Mouse (Mus musculus) thymus, adult 2 months (tissue): Measurements from ENCODE around the gene Apex1. TPM values are rescaled to one million over a fixed set of nuclear protein-coding genes. Genes with fewer than 3 reads are reported as not detected.
"Not testable (repeated sequence)": the region's sequence is repeated elsewhere in the genome, so short reads cannot be mapped to it uniquely, and the experiment has no call there.

ENCODE experiments used
- DNase-seq: peaks from one replicate; pipeline ENCODE4 v3.0.0; 2021
- H3K27ac ChIP-seq: fragments of 200-500 bp; 2 replicates; pipeline ENCODE4 v1.5.1; 2012; ENCODE audit warnings: low read length, control low read depth; ENCODE audit not compliant: control insufficient read depth, insufficient read depth
- H3K27me3 ChIP-seq: fragments of 200-500 bp; 2 replicates; pipeline ENCODE4 v1.6.1; 2012; ENCODE audit warnings: mild to moderate bottlenecking, low read length, moderate library complexity, mixed read lengths; ENCODE audit not compliant: control insufficient read depth, insufficient read depth
- H3K36me3 ChIP-seq: fragments of 200-500 bp; 2 replicates; pipeline ENCODE4 v1.6.1; 2012; ENCODE audit warnings: mild to moderate bottlenecking, low read length, moderate library complexity; ENCODE audit not compliant: control insufficient read depth, insufficient read depth
- H3K4me1 ChIP-seq: fragments of 200-500 bp; replicated peaks from 2 replicates; pipeline ENCODE4 v1.6.1; 2012; ENCODE audit warnings: low read length; ENCODE audit not compliant: control insufficient read depth, insufficient read depth
- H3K4me3 ChIP-seq: fragments of 200-500 bp; 2 replicates; pipeline ENCODE4 v1.5.1; 2012; ENCODE audit warnings: mild to moderate bottlenecking, low read length, control low read depth, moderate library complexity; ENCODE audit not compliant: control insufficient read depth, insufficient read depth
- CTCF ChIP-seq: fragments of 200-500 bp; IDR thresholded peaks from 2 replicates; pipeline ENCODE4 v1.5.1; 2012; ENCODE audit warnings: mild to moderate bottlenecking, control low read depth, low read length, moderate library complexity, borderline replicate concordance; ENCODE audit not compliant: control insufficient read depth, poor library complexity, insufficient read depth; ENCODE audit errors: extremely low read depth
- POLR2A ChIP-seq: fragments of 200-500 bp; IDR thresholded peaks from 2 replicates; pipeline ENCODE4 v1.6.1; 2012; ENCODE audit warnings: mild to moderate bottlenecking, low read length, control low read depth, moderate library complexity; ENCODE audit not compliant: control insufficient read depth, poor library complexity, insufficient read depth; ENCODE audit errors: extremely low read depth
- WGBS: fragments of 180-500 bp; shearing (Covaris S2); methylation state at CpG from one replicate; pipeline ENCODE4 v1.1.7; 2018; 5-methylcytosine and 5-hydroxymethylcytosine counted together
- polyA plus RNA-seq: library from polyadenylated mRNA; depleted of rRNA; stranded (reverse); fragments of >200 nt; gene quantifications from 2 replicates; pipeline ENCODE4 v1.2.3, GENCODE M21; 2012

Apex1 gene
- polyA plus RNA-seq, 1 experiment, result 54.1 TPM

DNA sequence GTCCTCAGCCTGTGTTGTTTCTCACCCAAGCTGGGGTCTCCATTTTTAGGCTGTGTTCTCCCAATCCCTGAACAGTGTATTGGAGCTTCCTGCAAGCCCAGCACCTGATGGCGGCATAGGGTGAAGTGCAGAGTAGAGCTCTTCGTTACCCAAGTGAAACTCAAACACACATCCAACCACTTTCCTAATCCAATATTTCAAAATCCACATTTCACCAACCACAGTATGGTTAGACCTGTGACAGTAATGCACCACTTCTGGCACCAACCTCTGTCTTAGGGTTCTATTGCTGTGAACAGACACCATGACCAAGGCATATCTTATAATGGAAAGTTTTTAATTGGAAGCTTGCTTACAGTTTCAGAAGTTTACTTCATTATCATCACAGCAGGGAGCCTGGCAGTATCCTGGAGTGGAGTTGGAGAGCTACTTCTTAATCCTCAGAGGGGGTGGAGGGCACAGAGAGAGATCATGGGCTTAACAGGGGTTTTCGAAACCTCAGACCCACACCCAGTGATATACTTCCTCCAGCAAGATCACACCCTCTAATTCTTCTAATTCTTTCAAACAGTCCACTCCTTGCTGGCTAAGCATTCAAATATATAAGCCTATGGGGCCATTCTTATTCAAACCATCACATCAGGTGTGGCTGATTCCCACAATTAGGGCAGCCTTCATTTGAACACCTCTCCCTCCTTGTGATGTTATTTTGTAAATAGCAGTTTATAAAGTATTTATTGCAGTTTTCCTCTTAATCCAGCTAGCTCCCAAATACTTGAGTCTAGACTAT is 13.5 kb downstream of the Apex1 start:
- no peak for DNase-seq
- H3K4me1 ChIP-seq, result no peaks in the 10 kb centered on the region; the same call in 1 of the 2 replicates
- no peaks in the 10 kb centered on the region for H3K27me3 ChIP-seq
- no peak overlapping the region for H3K27ac ChIP-seq
- WGBS, result 96% methylated on average over 3 of the region's 3 CpGs
- no peaks in the 10 kb centered on the region for H3K36me3 ChIP-seq
- TF ChIP-seq CTCF, result no peak
- TF ChIP-seq POLR2A, result no peak
- H3K4me3 ChIP-seq, result no peak overlapping the region

DNA sequence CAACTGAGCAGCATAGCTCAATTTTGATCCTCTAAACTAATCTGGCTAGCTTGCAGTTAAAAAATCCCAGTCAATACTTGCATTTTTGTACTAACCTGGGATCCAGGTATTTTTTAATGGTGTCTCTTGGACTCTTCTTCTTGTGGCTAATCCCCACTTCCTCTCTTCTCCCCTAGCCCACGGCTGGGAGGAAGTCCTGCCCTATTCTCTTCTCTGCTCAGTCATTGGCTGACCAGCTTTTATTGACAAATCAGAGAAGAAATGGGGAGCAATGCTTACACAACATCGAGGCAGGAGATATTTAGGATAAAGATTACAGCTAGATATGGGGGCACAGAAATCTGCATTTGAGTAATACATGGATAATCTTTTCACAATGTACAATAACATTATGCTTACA is 14.2 kb downstream of the Apex1 start:
- Histone ChIP-seq H3K27me3 (no peaks in the 10 kb centered on the region), H3K4me1 (peaks cover 3% of the 10 kb centered on the region), H3K36me3 (no peaks in the 10 kb centered on the region), H3K27ac (no peak overlapping the region), H3K4me3 (no peak overlapping the region)
- DNase-seq, result no peak
- 21% methylated on average over 2 of the region's 2 CpGs for WGBS
- TF ChIP-seq POLR2A (no peak), CTCF (no peak)

DNA sequence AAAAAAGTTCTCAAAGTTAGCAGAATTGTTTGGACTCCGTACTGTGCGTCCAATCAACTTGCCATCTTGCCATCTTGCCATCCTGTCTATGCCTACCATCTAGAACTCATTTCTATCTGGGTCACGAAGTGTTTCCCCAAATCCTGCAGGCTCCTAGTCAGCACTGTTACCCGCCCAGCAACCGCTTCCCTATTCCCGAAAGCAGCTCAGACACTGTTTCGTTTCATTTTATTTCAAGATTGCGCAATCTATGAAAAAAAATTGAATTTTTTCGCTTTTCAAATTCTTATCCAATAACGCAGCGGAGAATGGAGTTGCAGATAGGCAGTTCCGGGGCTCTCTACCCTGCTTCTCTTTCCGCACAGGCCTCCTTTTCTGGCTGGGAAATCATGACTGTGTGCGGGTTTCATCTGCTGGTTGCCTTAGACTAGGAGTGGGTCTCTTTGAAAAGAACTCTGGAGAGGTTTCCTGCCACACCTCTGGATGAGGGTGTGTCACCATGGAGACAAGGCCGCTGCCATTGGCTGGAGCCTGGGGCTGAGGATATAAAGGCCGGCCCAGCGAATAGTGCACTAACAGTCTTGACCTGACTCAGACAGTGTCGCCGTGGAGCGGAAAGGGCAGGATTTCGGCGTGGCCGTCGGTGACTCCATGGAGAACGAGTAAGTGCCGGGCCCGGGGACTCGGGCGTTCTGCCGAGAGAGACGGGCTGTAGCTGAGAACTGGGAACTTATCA is 19.3 kb downstream of the Apex1 start, which contains the start of gene Gm49342:
Gene Gm49342 (plus strand): TSS at position 586 of the 736 bp plus-strand sequence.
- peak; percentile 61; the same call in 1 of the 2 replicates for TF ChIP-seq CTCF
- TF ChIP-seq POLR2A, result peak; percentile 40; the same call in 1 of the 2 replicates
- 3% methylated on average over 31 of the region's 31 CpGs for WGBS
- peak; percentile 82 for DNase-seq

DNA sequence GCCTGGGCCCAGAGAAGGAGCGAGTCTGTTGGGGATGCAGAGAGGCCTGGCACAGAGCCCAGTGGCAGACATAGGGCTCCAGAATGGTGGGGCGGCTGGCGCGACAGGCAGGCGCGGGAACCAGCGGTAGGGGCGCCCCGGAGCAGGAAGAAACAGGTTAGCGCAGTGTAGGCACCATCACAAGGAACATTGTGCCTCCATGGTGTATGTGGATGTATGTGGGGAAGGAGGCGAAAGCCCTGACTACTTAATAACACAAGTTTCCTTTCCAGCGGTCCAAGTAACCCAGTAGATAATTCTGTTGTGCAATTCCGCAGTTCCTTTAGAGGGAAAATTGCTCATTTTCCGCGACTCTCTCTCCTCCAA is 19.9 kb downstream of the Apex1 start:
- H3K36me3 ChIP-seq, H3K4me1 ChIP-seq, H3K27me3 ChIP-seq: not testable (repeated sequence)
- DNase-seq, result peak; percentile 77
- Histone ChIP-seq H3K4me3 (peak overlapping the region; percentile 49), H3K27ac (peak overlapping the region; percentile 47; the same call in 1 of the 2 replicates)
- 1% methylated on average over 15 of the region's 15 CpGs for WGBS

More for the DNA sequence above, 19.3 kb downstream of the Apex1 start, which contains the start of gene Gm49342:
- peaks cover 7% of the 10 kb centered on the region for H3K4me1 ChIP-seq
- peak within 1 kb of the TSS; percentile 49 for H3K4me3 ChIP-seq
- no peaks in the 10 kb centered on the region; the same call in 1 of the 2 replicates for H3K36me3 ChIP-seq
- peak within 1 kb of the TSS; percentile 47 for H3K27ac ChIP-seq
- no peaks in the 10 kb centered on the region for H3K27me3 ChIP-seq

DNA sequence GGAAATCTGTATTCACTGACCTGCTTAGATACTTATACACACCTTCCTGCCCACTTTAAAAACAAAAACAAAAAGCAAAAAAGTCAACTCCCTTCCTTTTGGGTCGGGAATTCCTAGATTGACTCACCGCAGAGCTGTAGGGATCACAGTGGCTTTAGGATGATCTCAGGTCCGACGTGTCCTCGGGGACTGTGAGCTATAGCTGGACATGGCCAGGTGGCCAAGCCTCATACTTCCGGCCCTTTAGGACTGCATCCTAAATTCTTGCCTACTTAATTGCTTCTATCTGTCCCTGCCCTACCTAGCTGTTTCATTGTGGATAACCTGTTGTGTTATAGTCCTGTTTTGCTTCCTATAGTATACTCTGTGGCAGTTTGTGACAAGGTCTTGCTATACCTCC is 20.3 kb downstream of the Apex1 start:
- not testable (repeated sequence) for DNase-seq, H3K36me3 ChIP-seq, H3K27ac ChIP-seq, H3K27me3 ChIP-seq, H3K4me1 ChIP-seq
- 5% methylated on average over 6 of the region's 6 CpGs for WGBS
- peak overlapping the region; percentile 49; the same call in 1 of the 2 replicates for H3K4me3 ChIP-seq

DNA sequence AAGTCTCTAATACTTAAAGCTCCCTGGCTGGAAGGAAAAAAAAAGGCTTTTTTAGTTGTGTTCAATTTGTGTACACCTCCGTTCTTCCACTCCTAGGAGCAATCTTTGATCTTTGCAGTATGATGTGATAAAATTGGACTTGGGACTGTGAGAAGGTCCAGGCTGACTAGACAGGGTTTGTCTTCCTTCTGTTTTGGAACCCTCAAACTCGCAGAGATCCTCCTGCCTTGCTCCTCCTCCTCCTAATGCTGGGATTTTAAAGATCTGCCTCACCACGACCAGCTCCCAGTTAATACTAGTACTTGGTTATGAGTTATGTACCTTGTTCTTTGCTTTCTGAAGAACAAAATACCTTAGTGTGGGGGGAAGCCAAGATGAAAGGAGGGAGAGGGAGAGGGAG is 20.8 kb downstream of the Apex1 start:
- H3K4me3 ChIP-seq, DNase-seq, H3K4me1 ChIP-seq, H3K27ac ChIP-seq, H3K27me3 ChIP-seq, H3K36me3 ChIP-seq: not testable (repeated sequence)
- WGBS, result 9% methylated on average over 3 of the region's 3 CpGs

DNA sequence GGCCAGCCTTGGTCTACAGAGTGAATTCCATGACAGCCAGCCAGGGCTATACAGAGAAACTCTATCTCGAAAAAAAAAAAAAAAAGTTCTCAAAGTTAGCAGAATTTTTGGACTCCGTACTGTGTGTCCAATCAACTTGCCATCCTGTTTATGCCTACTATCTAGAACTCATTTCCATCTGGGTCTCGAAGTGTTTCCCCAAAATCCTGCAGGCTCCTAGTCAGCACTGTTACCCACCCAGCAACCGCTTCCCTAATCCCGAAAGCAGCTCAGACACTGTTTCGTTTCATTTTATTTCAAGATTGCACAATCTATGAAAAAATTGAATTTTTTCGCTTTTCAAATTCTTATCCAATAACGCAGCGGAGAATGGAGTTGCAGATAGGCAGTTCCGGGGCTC is 30.7 kb downstream of the Apex1 start:
- TF ChIP-seq CTCF (no peak), POLR2A (no peak)
- 92% methylated on average over 10 of the region's 10 CpGs for WGBS
- Histone ChIP-seq H3K27me3 (no peaks in the 10 kb centered on the region), H3K36me3 (0 out of 2 replicates have a peak, but pooled peaks cover 6% of the 10 kb centered on the region), H3K4me3 (no peak overlapping the region), H3K27ac (no peak overlapping the region), H3K4me1 (no peaks in the 10 kb centered on the region)
- DNase-seq, result no peak

DNA sequence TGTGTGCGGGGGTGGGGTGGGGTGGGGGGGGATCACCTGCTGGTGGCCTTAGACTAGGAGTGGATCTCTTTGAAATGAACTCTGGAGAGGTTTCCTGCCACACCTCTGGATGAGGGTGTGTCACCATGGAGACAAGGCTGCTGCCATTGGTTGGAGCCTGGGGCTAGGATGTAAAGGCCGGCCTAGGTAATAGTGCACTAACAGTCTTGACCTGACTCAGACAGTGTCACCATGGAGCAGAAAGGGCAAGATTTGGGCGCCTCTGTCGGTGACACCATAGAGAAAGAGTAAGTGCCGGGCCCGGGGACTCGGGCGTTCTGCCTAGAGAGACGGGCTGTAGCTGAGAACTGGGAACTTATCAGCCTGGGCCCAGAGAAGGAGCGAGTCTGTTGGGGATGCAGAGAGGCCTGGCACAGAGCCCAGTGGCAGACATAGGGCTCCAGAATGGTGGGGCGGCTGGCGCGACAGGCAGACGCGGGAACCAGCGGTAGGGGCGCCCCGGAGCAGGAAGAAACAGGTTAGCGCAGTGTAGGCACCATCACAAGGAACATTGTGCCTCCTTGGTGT is 31.3 kb downstream of the Apex1 start, which contains the start of gene Pnp2:
Gene Pnp2 (plus strand): TSS at position 51 of the 567 bp plus-strand sequence.
- WGBS, result 25% methylated on average over 19 of the region's 19 CpGs
- H3K27ac ChIP-seq, H3K4me1 ChIP-seq, H3K27me3 ChIP-seq, H3K36me3 ChIP-seq: not testable (repeated sequence)
- peak; percentile 67 for DNase-seq
- peak within 1 kb of the TSS; percentile 26 for H3K4me3 ChIP-seq

DNA sequence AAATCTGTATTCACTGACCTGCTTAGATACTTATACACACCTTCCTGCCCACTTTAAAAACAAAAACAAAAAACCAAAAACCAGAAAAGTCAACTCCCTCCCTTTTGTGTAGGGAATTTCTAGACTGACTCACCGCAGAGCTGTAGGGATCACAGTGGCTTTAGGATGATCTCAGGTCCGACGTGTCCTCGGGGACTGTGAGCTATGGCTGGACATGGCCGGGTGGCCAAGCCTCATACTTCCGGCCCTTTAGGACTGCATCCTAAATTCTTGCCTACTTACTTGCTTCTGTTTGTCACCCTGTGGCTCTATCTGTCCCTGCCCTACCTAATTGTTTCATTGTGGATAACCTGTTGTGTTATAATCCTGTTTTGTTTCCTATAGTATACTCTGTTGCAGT is 32.0 kb downstream of the Apex1 start:
- DNase-seq, H3K27me3 ChIP-seq, H3K36me3 ChIP-seq, H3K4me1 ChIP-seq, H3K4me3 ChIP-seq, H3K27ac ChIP-seq: not testable (repeated sequence)
- 94% methylated on average over 6 of the region's 6 CpGs for WGBS
